ENCODE assay signal across 9 mouse cellular contexts in the genomic region with DNA sequence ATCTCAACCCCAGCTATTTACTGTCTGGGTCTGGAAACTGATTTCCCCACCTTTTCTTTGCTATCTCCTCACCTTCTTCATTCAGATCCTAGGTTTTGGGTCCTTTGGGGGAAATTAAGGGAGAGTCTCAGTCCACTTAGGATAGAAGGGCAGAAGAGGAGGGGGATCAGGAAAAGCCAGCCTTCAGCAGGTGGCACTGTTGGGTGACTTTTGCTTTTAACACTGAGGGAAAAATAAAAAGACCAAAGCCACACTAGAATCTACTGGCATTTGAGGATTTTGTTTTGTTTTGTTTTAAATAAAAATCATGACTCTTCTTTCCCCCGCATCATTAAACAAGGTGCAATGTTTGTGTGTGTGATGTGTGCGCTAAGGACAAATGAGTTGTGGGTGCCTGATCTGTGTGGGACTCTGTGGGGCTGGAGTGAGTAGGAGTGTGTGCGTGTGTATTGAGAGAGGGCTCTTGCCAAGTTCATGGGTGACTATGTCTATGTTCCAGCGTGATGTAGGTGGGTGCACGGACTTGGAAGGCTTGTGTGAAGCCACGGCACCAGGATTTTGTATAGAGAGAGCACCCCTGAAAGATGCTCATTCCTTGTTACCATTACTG.
DNase-seq lines count a peak whose midpoint lies in the region; ATAC-seq and TF ChIP-seq lines count a peak whose summit lies in the region.
"Had no signal": no experiment of that assay in that cellular context is flagged by ENCODE, and none has a peak within 500 bp of the region (broad histone marks: within the 10 kb centered on the region; RNA-seq: fewer than 3 reads in every experiment).

No protein-coding gene starts in this region.

- peak; percentile 62 for TF ChIP-seq CTCF in stomach, postnatal 0 days (IDR thresholded peaks at IDR 0.05; ENCODE audit: low read depth)

- no peak overlapping the region for H3K4me2 ChIP-seq in stomach, postnatal 0 days (replicated peaks; ENCODE audit: low read depth)
- no peak overlapping the region for H3K4me2 ChIP-seq in heart, embryonic 12.5 days

- H3K9me3 ChIP-seq in stomach, postnatal 0 days (ENCODE audit: control insufficient read depth, low read length), result no peaks in the 10 kb centered on the region
- H3K9me3 ChIP-seq in heart, embryonic 12.5 days (replicated peaks), result no peaks in the 10 kb centered on the region

- no peaks in the 10 kb centered on the region for H3K4me1 ChIP-seq in stomach, postnatal 0 days (replicated peaks; ENCODE audit: control insufficient read depth, insufficient read depth)
- no peaks in the 10 kb centered on the region for H3K4me1 ChIP-seq in heart, embryonic 12.5 days (replicated peaks)

- peak; percentile 35 for DNase-seq in heart, postnatal 4 days
- DNase-seq in heart, adult 11 months, result no peak
- DNase-seq in thymus, postnatal 4 days, result peak; percentile 10
- DNase-seq in thymus, postnatal 0 days (ENCODE audit: low spot score), result no peak
- DNase-seq in left cerebral cortex, postnatal 14 days (ENCODE audit: low spot score in 2 of 2), result peak; percentile 37 to 50
- DNase-seq in stomach, postnatal 0 days (ENCODE audit: low spot score), result no peak
- no peak for DNase-seq in urinary bladder, adult 18-20 months (ENCODE audit: low spot score in 2 of 2)

- no peaks in the 10 kb centered on the region for H3K27me3 ChIP-seq in stomach, postnatal 0 days (ENCODE audit: control insufficient read depth, insufficient read depth, low read length)
- no peaks in the 10 kb centered on the region for H3K27me3 ChIP-seq in heart, embryonic 12.5 days (replicated peaks)

- 77% methylated on average over 6 of the region's 6 CpGs for WGBS in stomach, postnatal 0 days
- 85% methylated on average over 6 of the region's 6 CpGs for WGBS in heart, embryonic 12.5 days

- no peak overlapping the region for H3K4me3 ChIP-seq in stomach, postnatal 0 days (ENCODE audit: low read depth, low read length)
- H3K4me3 ChIP-seq in heart, embryonic 12.5 days, result no peak overlapping the region

- H3K27ac ChIP-seq in stomach, postnatal 0 days (replicated peaks), result no peak overlapping the region
- H3K27ac ChIP-seq in heart, embryonic 12.5 days (ENCODE audit: poor library complexity, severe bottlenecking), result no peak overlapping the region

- no peak for ATAC-seq in stomach, postnatal 0 days (ENCODE audit: low FRiP score, low TSS enrichment)
- no peak for ATAC-seq in heart, embryonic 12.5 days (ENCODE audit: insufficient number of reproducible peaks, low FRiP score)

- TF ChIP-seq EP300 in stomach, postnatal 0 days (optimal IDR thresholded peaks at IDR 0.05), result no peak

- H3K36me3 ChIP-seq in stomach, postnatal 0 days (ENCODE audit: control insufficient read depth, insufficient read depth, low read length), result no peaks in the 10 kb centered on the region
- no peaks in the 10 kb centered on the region for H3K36me3 ChIP-seq in heart, embryonic 12.5 days
- H3K36me3 ChIP-seq: G1E had no signal

- intact Hi-C loops in left cerebral cortex, postnatal 14 days (cut with DNase I), result no loop called here

- H3K9ac ChIP-seq in stomach, postnatal 0 days (ENCODE audit: low read length), result no peak overlapping the region
- no peak overlapping the region for H3K9ac ChIP-seq in heart, embryonic 12.5 days

Comparison
In these comparisons a context has a peak if more than half of its experiments do, and no peak if none do; other contexts are left out.
1. DNase-seq: peak in heart, postnatal 4 days (single experiment), thymus, postnatal 4 days (single experiment) and left cerebral cortex, postnatal 14 days (2 of 2); none in heart, adult 11 months (single experiment), thymus, postnatal 0 days (single experiment), stomach, postnatal 0 days (single experiment) and urinary bladder, adult 18-20 months (0 of 2).